Mouse (Mus musculus) layer of hippocampus, adult 6 months (tissue): ENCODE measurements around the gene Gm17268. TPM values are rescaled to one million over a fixed set of nuclear protein-coding genes. Genes with fewer than 3 reads are reported as not detected.

Source experiments
- long read RNA-seq, 2 experiments: library from polyadenylated mRNA; unstranded; transcript quantifications; one replicate each; pipeline ENCODE4 v2.0.0; 2019 to 2020
- polyA plus RNA-seq: library from polyadenylated mRNA; unstranded; fragments of <200 nt; fragmentation: Nextera tagmentation; gene quantifications from 2 replicates; pipeline ENCODE4 v1.2.3, GENCODE M21; 2021

The Gm17268 gene
- not detected in 2 replicates for polyA plus RNA-seq
- long read RNA-seq, experiment 1 = 0 reads
- long read RNA-seq, experiment 2 = 0 reads

GRCm38 (mm10) chr11:82038535-82038934 lies at the start of gene Gm17268:
Gene Gm17268 (minus strand): TSS chr11:82038562.

GRCm38 (mm10) chr11:82057646-82058045 lies 19.3 kb upstream of the Gm17268 start, which contains the start of gene Ccl11:
Gene Ccl11 (plus strand): TSS chr11:82057823.

GRCm38 (mm10) chr11:82045471-82045870 lies 7.1 kb upstream of the Gm17268 start, which contains the start of gene Ccl7:
Gene Ccl7 (plus strand): TSS chr11:82045712.

DNA sequence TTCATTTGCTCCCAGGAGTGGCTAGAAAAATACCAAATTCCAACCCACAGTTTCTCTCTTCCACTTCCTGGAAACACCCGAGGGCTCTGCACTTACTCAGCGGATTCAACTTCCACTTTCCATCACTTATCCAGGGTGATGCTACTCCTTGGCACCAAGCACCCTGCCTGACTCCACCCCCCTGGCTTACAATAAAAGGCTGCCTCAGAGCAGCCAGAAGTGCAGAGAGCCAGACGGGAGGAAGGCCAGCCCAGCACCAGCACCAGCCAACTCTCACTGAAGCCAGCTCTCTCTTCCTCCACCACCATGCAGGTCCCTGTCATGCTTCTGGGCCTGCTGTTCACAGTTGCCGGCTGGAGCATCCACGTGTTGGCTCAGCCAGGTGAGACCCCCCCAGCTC lies 3.0 kb downstream of the Gm17268 start, which contains the start of gene Ccl2:
Gene Ccl2, plus strand, starts transcription at position 216 of the 400 bp plus-strand sequence.

Other genes with a start within 250 kb of the Gm17268 start
- gene 5530401A14Rik, start 177.9 kb downstream of the Gm17268 start, polyA plus RNA-seq = 0.06 and 0.09 TPM in 2 replicates
- 8.4 and 9.6 TPM in 2 replicates for gene Asic2, start 70.1 kb downstream of the Gm17268 start, polyA plus RNA-seq
- gene Ccl2, start 3.0 kb downstream of the Gm17268 start, polyA plus RNA-seq = 0.36 and 1.4 TPM in 2 replicates
- gene Ccl7, start 7.2 kb upstream of the Gm17268 start, polyA plus RNA-seq = 0.36 and 0.44 TPM in 2 replicates
- not detected in 2 replicates for gene Ccl11, start 19.3 kb upstream of the Gm17268 start, polyA plus RNA-seq
- gene Ccl12, start 63.3 kb upstream of the Gm17268 start, polyA plus RNA-seq = 7.8 and 13.7 TPM in 2 replicates
- gene Ccl8, start 76.6 kb upstream of the Gm17268 start, polyA plus RNA-seq = 0.58 TPM in 1 of 2 replicates, not detected in the other